17 mouse cellular contexts compared by ENCODE assay signal in genomic region chr15:61517265-61517664, GRCm38 (mm10).
DNase-seq lines count a peak whose midpoint lies in the region; ATAC-seq and TF ChIP-seq lines count a peak whose summit lies in the region.
"Had no signal": no experiment of that assay in that cellular context is flagged by ENCODE, and none has a peak within 500 bp of the region (broad histone marks: within the 10 kb centered on the region; RNA-seq: fewer than 3 reads in every experiment).

No protein-coding gene starts in this region.

- no peak overlapping the region for H3K9ac ChIP-seq in lung, embryonic 14.5 days
- no peak overlapping the region for H3K9ac ChIP-seq in kidney, embryonic 14.5 days (ENCODE audit: low read depth, low read length)
- H3K9ac ChIP-seq: forebrain, embryonic 12.5 days; heart, embryonic 15.5 days; liver, embryonic 15.5 days; neural tube, embryonic 13.5 days; stomach, embryonic 15.5 days had no signal

- no peak for TF ChIP-seq POLR2A in lung, adult 2 months (IDR thresholded peaks at IDR 0.05; ENCODE audit: borderline replicate concordance, extremely low read depth, low read depth, low read length)

- peaks cover 14% of the 10 kb centered on the region for H3K4me1 ChIP-seq in lung, embryonic 14.5 days (ENCODE audit: insufficient read depth)
- peaks cover 2% of the 10 kb centered on the region; the same call in 1 of the 2 replicates for H3K4me1 ChIP-seq in lung, adult 2 months (ENCODE audit: control insufficient read depth, insufficient read depth, low read length)
- H3K4me1 ChIP-seq in kidney, embryonic 14.5 days (ENCODE audit: control insufficient read depth, insufficient read depth, low read length), result no peaks in the 10 kb centered on the region
- H3K4me1 ChIP-seq: forebrain, embryonic 12.5 days; limb, embryonic 10.5 days; liver, embryonic 15.5 days; neural tube, embryonic 13.5 days; stomach, embryonic 15.5 days had no signal

- H3K4me2 ChIP-seq in lung, embryonic 14.5 days, result no peak overlapping the region
- no peak overlapping the region for H3K4me2 ChIP-seq in kidney, embryonic 14.5 days (replicated peaks; ENCODE audit: low read depth, low read length)
- H3K4me2 ChIP-seq: forebrain, embryonic 12.5 days; heart, embryonic 15.5 days; liver, embryonic 15.5 days; midbrain, embryonic 11.5 days; neural tube, embryonic 13.5 days; stomach, embryonic 15.5 days had no signal

- peak; percentile 4 for DNase-seq in adrenal gland, adult 8-10 months
- DNase-seq in adrenal gland, postnatal 25 days, result no peak
- DNase-seq in lung, embryonic 14.5 days, result peak; percentile 46
- no peak for DNase-seq in lung, adult 2 months
- DNase-seq in lung, postnatal 14 days, result peak; percentile 4
- no peak for DNase-seq in thymus, postnatal 36 days
- DNase-seq in embryo, embryonic 11 days, result no peak
- DNase-seq: cerebellum, adult 9-11 months had no signal

- no peak overlapping the region for H3K27ac ChIP-seq in lung, embryonic 14.5 days (ENCODE audit: low read depth)
- no peak overlapping the region for H3K27ac ChIP-seq in kidney, embryonic 14.5 days (ENCODE audit: low read depth, low read length)
- H3K27ac ChIP-seq: forebrain, embryonic 12.5 days; heart, embryonic 15.5 days; limb, embryonic 10.5 days; liver, embryonic 15.5 days; neural tube, embryonic 13.5 days; stomach, embryonic 15.5 days had no signal

- no peaks in the 10 kb centered on the region for H3K27me3 ChIP-seq in lung, embryonic 14.5 days (ENCODE audit: insufficient read depth, low read length)
- no peaks in the 10 kb centered on the region for H3K27me3 ChIP-seq in kidney, embryonic 14.5 days (ENCODE audit: control insufficient read depth, insufficient read depth, low read length)
- H3K27me3 ChIP-seq: CH12.LX; forebrain, embryonic 12.5 days; heart, embryonic 15.5 days; liver, embryonic 15.5 days; neural tube, embryonic 13.5 days; stomach, embryonic 15.5 days had no signal

- no peak for TF ChIP-seq CTCF in lung, embryonic 14.5 days (IDR thresholded peaks at IDR 0.05; ENCODE audit: low read depth)
- no peak for TF ChIP-seq CTCF in lung, adult 2 months (IDR thresholded peaks at IDR 0.05; ENCODE audit: insufficient read depth, low read length)

- ATAC-seq in lung, embryonic 14.5 days (ENCODE audit: insufficient read depth), result peak; percentile 22; the same call in 1 of the 2 replicates
- ATAC-seq in kidney, embryonic 14.5 days (ENCODE audit: low FRiP score, low TSS enrichment), result 0 out of 2 replicates have a peak, but pooled peaks have one; percentile 35

- H3K36me3 ChIP-seq in lung, embryonic 14.5 days (ENCODE audit: insufficient read depth), result no peaks in the 10 kb centered on the region
- no peaks in the 10 kb centered on the region for H3K36me3 ChIP-seq in kidney, embryonic 14.5 days (ENCODE audit: control insufficient read depth, insufficient read depth, low read length)
- H3K36me3 ChIP-seq: forebrain, embryonic 12.5 days; heart, embryonic 15.5 days; limb, embryonic 10.5 days; liver, embryonic 15.5 days; neural tube, embryonic 13.5 days; stomach, embryonic 15.5 days had no signal

- 45% methylated on average over 1 of the region's 1 CpGs for WGBS in lung, embryonic 14.5 days
- 38% methylated on average over 1 of the region's 1 CpGs for WGBS in lung, adult 2 months
- WGBS in kidney, embryonic 14.5 days, result 18% methylated on average over 1 of the region's 1 CpGs

- no peaks in the 10 kb centered on the region for H3K9me3 ChIP-seq in lung, embryonic 14.5 days (ENCODE audit: low read depth, low read length)
- H3K9me3 ChIP-seq in kidney, embryonic 14.5 days (ENCODE audit: control insufficient read depth, low read length), result no peaks in the 10 kb centered on the region
- H3K9me3 ChIP-seq: forebrain, embryonic 12.5 days; heart, embryonic 15.5 days; limb, embryonic 10.5 days; liver, embryonic 15.5 days; neural tube, embryonic 13.5 days; stomach, embryonic 15.5 days had no signal

- no peak overlapping the region for H3K4me3 ChIP-seq in lung, embryonic 14.5 days (ENCODE audit: low read depth, low read length)
- H3K4me3 ChIP-seq in lung, adult 2 months (replicated peaks; ENCODE audit: extremely low read depth, low read depth, low read length), result no peak overlapping the region
- no peak overlapping the region for H3K4me3 ChIP-seq in kidney, embryonic 14.5 days (ENCODE audit: low read length)
- H3K4me3 ChIP-seq: forebrain, embryonic 12.5 days; heart, embryonic 15.5 days; limb, embryonic 10.5 days; liver, embryonic 15.5 days; neural tube, embryonic 13.5 days; stomach, embryonic 15.5 days had no signal

Comparison
In these comparisons a context has a peak if more than half of its experiments do, and no peak if none do; other contexts are left out.
1. DNase-seq: peak in adrenal gland, adult 8-10 months (single experiment), lung, embryonic 14.5 days (single experiment) and lung, postnatal 14 days (single experiment); none in adrenal gland, postnatal 25 days (single experiment), lung, adult 2 months (single experiment), thymus, postnatal 36 days (0 of 2) and embryo, embryonic 11 days (single experiment).